Mouse (Mus musculus): ENCODE measurements around the gene Elmod3.

DNA sequence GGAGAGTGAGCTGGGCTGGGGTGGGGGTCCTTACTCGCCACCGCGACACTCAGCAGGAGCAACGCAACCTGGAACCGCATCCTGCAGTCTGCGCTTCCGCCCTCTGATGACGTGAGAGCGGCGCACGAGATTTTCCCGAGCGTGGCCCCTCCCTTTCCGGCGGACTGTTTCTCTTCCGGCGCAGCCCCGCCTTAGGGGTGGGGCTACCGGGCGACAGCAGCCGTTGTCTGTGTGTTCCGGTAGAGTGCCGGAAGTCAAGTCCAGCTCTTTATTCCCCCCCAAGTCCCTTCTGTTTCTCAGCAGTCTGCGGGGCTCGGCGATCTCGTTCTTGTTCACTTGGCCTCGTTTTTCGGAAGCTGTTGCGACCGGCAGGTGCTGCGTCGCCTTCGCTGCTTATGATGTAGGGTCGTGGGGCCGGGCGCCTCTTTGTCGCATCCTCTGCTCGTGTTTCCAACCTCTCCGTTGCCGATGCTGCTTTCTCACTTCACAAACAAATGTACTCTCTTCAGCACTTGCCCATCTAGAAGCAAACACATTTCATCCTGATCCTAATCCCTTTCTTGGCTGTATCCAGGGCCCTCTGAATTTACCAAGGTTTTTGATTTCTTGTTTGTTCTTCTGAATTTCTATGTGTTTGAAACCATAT, 18.6 kb upstream of the Elmod3 start, which contains the start of gene Tgoln1:
- TF ChIP-seq CTCF (IDR thresholded peaks at IDR 0.05; ENCODE audit: borderline replicate concordance, control insufficient read depth, extremely low read depth, insufficient read depth, low read length, poor library complexity) = peak; percentile 57; the same call in 1 of the 2 replicates
- peak; percentile 96 for TF ChIP-seq POLR2A (IDR thresholded peaks at IDR 0.05; ENCODE audit: control insufficient read depth, extremely low read depth, insufficient read depth, low read length, poor library complexity)
